Mouse (Mus musculus) midbrain, embryonic 16.5 days (tissue): ENCODE measurements around the gene Cpz. TPM values are rescaled to one million over a fixed set of nuclear protein-coding genes. Genes with fewer than 3 reads are reported as not detected.

ENCODE experiments used
- ATAC-seq: fragments of 200-750 bp; cut with Nextera tagmentation; 2 replicates; pipeline ENCODE4 v1.8.0; 2017; ENCODE audit warnings: moderate TSS enrichment
- H3K27ac ChIP-seq: fragments of 300-500 bp; sonication (generic); 2 replicates; pipeline ENCODE4 v1.5.1; 2014; ENCODE audit warnings: mild to moderate bottlenecking, low read length, mixed read lengths
- H3K27me3 ChIP-seq: fragments of 300-500 bp; sonication (generic); 2 replicates; pipeline ENCODE4 v1.6.1; 2014; ENCODE audit warnings: low read depth, low read length, mixed read lengths; ENCODE audit not compliant: control insufficient read depth, insufficient read depth
- H3K36me3 ChIP-seq: fragments of 300-500 bp; sonication (generic); 2 replicates; pipeline ENCODE4 v1.6.1; 2014; ENCODE audit warnings: mild to moderate bottlenecking, low read length, moderate library complexity, mixed read lengths; ENCODE audit not compliant: control insufficient read depth, insufficient read depth
- H3K4me1 ChIP-seq: fragments of 300-500 bp; sonication (generic); 2 replicates; pipeline ENCODE4 v1.6.1; 2014; ENCODE audit warnings: mild to moderate bottlenecking, low read length, mixed read lengths; ENCODE audit not compliant: control insufficient read depth, insufficient read depth
- H3K4me2 ChIP-seq: fragments of 300-500 bp; sonication (generic); 2 replicates; pipeline ENCODE4 v1.6.1; 2014; ENCODE audit warnings: mild to moderate bottlenecking, low read length, mixed read lengths
- H3K4me3 ChIP-seq: fragments of 300-500 bp; sonication (generic); 2 replicates; pipeline ENCODE4 v1.5.1; 2014; ENCODE audit warnings: low read depth, mild to moderate bottlenecking, low read length, moderate library complexity, mixed read lengths
- H3K9ac ChIP-seq: fragments of 300-500 bp; sonication (generic); 2 replicates; pipeline ENCODE4 v1.6.1; 2014; ENCODE audit warnings: low read depth, low read length, mixed read lengths
- H3K9me3 ChIP-seq: fragments of 300-500 bp; sonication (generic); replicated peaks from 2 replicates; pipeline ENCODE4 v1.6.1; 2014; ENCODE audit warnings: mild to moderate bottlenecking, low read length, mixed read lengths; ENCODE audit not compliant: control insufficient read depth, poor library complexity, severe bottlenecking
- WGBS: fragments of 180-500 bp; shearing (Covaris S2); extraction: QIAGEN DNeasy Blood & Tissue Kit; methylation state at CpG from one replicate; pipeline ENCODE4 v1.1.7; 2014; 5-methylcytosine and 5-hydroxymethylcytosine counted together
- polyA plus RNA-seq: library from polyadenylated mRNA; unstranded; fragments of >200 nt; fragmentation: Nextera tagmentation; extraction: Ambion mirVana; gene quantifications from 2 replicates; pipeline ENCODE4 v1.2.1, GENCODE M21; 2015

Gene Cpz
- polyA plus RNA-seq, 1 experiment from 2014 or later: 1.5 TPM

DNA sequence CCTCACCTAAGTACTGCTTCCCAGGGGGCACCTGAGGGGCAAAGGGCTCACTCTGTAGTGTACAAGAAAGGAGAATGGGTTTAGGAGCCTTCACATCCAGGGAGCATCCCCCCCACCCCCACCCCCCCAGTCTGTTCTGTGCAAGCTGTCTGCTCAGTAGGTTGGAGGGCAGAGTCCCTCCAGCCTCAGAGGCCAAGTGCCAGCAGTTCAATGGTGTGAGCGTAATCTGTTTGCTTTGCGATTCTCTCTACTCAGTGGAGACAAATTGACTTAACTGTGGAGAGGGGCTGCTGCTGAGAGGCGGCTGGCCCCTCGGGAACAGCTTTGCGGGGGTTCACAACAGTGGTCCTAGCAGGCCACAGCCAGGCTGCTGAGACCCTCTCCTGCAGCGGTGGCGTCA lies 28.2 kb downstream of the Cpz start:
- WGBS: 32% methylated on average over 7 of the region's 7 CpGs
- H3K9me3 ChIP-seq: no peaks in the 10 kb centered on the region
- no peak overlapping the region for H3K4me2 ChIP-seq
- no peak overlapping the region for H3K9ac ChIP-seq
- no peak for ATAC-seq
- H3K4me1 ChIP-seq: no peaks in the 10 kb centered on the region; the same call in 1 of the 2 replicates
- no peaks in the 10 kb centered on the region for H3K27me3 ChIP-seq
- H3K36me3 ChIP-seq: no peaks in the 10 kb centered on the region
- H3K4me3 ChIP-seq: no peak overlapping the region
- no peak overlapping the region for H3K27ac ChIP-seq

GRCm38 (mm10) chr5:35495989-35496388 lies 29.5 kb downstream of the Cpz start:
- no peaks in the 10 kb centered on the region for H3K27me3 ChIP-seq
- H3K36me3 ChIP-seq: no peaks in the 10 kb centered on the region
- 16% methylated on average over 5 of the region's 5 CpGs for WGBS
- H3K9me3 ChIP-seq: no peaks in the 10 kb centered on the region
- H3K9ac ChIP-seq: no peak overlapping the region
- H3K4me1 ChIP-seq: no peaks in the 10 kb centered on the region; the same call in 1 of the 2 replicates
- H3K4me2 ChIP-seq: no peak overlapping the region
- no peak overlapping the region for H3K27ac ChIP-seq
- ATAC-seq: no peak
- H3K4me3 ChIP-seq: no peak overlapping the region

- H3K4me2 ChIP-seq: no peak overlapping the region
- no peak for ATAC-seq
- H3K4me3 ChIP-seq: no peak overlapping the region
- WGBS: 26% methylated on average over 8 of the region's 8 CpGs
- no peaks in the 10 kb centered on the region for H3K27me3 ChIP-seq
- H3K27ac ChIP-seq: no peak overlapping the region
- H3K4me1 ChIP-seq: no peaks in the 10 kb centered on the region; the same call in 1 of the 2 replicates
- H3K9ac ChIP-seq: no peak overlapping the region
- no peaks in the 10 kb centered on the region for H3K36me3 ChIP-seq
- H3K9me3 ChIP-seq: no peaks in the 10 kb centered on the region
Observed at GRCm38 (mm10) chr5:35494773-35495390, 30.6 kb downstream of the Cpz start.

GRCm38 (mm10) chr5:35493770-35494169 lies 31.7 kb downstream of the Cpz start:
- WGBS: 89% methylated on average over 12 of the region's 12 CpGs
- Histone ChIP-seq H3K9ac (no peak overlapping the region), H3K27ac (no peak overlapping the region), H3K36me3 (no peaks in the 10 kb centered on the region), H3K4me3 (no peak overlapping the region), H3K4me2 (no peak overlapping the region), H3K9me3 (no peaks in the 10 kb centered on the region), H3K27me3 (no peaks in the 10 kb centered on the region), H3K4me1 (no peaks in the 10 kb centered on the region; the same call in 1 of the 2 replicates)
- ATAC-seq: no peak

DNA sequence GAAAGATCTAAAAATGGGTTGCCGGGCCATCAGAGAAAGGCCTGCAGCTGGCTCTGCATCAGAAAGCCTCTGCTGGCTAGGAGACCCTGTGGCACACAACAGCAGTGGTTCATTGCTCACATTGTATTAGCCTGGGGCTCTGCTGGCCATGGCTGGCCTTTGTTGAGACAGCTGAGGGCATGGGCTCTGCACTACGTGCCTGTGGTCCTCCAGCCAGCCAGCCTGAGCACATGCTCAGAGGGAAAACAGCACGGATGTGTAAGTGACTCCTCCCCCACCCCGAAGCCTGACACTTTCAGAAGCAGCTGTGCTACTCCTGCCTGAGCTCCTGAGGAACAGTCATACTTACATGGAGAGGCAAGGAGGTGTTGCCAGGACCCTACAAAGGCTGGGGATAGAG lies 46.0 kb downstream of the Cpz start:
- Histone ChIP-seq H3K27ac (no peak overlapping the region), H3K4me3 (no peak overlapping the region), H3K4me2 (no peak overlapping the region), H3K9ac (no peak overlapping the region), H3K4me1 (no peaks in the 10 kb centered on the region; the same call in 1 of the 2 replicates), H3K27me3 (no peaks in the 10 kb centered on the region), H3K36me3 (no peaks in the 10 kb centered on the region), H3K9me3 (no peaks in the 10 kb centered on the region)
- WGBS: 41% methylated on average over 4 of the region's 4 CpGs
- ATAC-seq: no peak

DNA sequence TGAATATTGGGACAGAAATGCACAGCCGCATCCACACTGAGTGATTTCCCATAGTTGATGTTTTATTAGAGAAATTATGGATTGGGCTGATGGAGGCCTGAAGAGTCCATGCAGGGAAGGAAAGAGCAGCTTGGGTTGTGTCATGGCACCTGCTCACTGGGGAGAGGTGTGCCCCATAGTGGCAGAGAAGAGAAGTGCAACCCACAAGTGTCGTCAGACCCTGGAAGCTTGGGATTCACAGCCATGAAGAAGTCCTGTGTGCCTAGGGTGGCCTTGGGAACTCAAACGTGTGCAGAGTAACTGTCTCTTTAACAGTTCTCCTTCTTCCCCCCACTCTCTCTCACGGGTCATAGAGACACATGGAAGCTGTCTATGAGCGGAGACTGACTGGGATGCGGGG lies 50.3 kb downstream of the Cpz start:
- 44% methylated on average over 6 of the region's 6 CpGs for WGBS

DNA sequence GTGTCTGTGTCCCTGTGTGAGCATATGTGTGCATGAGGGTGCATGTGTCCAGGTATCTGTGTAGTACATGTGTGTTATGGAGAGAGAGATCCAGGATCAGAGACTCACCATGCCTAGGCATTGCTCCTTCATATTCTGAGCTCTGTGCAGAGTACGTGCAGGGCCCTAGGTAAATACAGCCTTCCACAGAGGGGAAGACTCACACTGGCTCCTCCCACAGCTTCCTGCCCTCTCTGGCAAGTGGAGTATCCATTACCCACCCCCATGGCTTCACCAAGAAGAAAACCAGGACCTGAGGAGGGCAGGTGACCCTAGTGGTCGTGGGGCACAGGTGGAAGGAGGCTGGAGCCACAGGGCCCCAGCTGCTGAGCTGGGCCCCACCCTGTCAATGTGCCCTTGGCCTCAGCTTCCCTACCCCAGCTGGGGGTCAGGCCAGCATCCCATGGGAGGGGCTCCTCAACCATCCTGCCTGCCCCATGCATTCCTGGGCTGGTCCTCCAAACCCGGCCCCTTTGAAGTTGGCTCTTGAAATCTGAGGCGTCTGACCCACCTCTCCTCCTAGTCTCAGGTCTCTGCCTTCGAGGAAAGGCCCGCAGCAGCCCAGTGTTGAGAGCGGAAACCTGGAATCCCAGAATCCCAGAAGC lies 54.5 kb downstream of the Cpz start:
- Histone ChIP-seq H3K9ac (no peak overlapping the region), H3K9me3 (no peaks in the 10 kb centered on the region), H3K36me3 (no peaks in the 10 kb centered on the region), H3K4me3 (no peak overlapping the region), H3K27me3 (no peaks in the 10 kb centered on the region), H3K27ac (no peak overlapping the region), H3K4me1 (peaks cover under 1% of the 10 kb centered on the region; the same call in 1 of the 2 replicates), H3K4me2 (no peak overlapping the region)
- 56% methylated on average over 7 of the region's 7 CpGs for WGBS
- no peak for ATAC-seq

More for the DNA sequence above, 50.3 kb downstream of the Cpz start:
- H3K4me3 ChIP-seq: no peak overlapping the region
- H3K9ac ChIP-seq: no peak overlapping the region
- H3K9me3 ChIP-seq: no peaks in the 10 kb centered on the region
- H3K27ac ChIP-seq: no peak overlapping the region
- H3K4me2 ChIP-seq: no peak overlapping the region
- H3K4me1 ChIP-seq: no peaks in the 10 kb centered on the region; the same call in 1 of the 2 replicates
- no peaks in the 10 kb centered on the region for H3K36me3 ChIP-seq
- ATAC-seq: no peak
- no peaks in the 10 kb centered on the region for H3K27me3 ChIP-seq

DNA sequence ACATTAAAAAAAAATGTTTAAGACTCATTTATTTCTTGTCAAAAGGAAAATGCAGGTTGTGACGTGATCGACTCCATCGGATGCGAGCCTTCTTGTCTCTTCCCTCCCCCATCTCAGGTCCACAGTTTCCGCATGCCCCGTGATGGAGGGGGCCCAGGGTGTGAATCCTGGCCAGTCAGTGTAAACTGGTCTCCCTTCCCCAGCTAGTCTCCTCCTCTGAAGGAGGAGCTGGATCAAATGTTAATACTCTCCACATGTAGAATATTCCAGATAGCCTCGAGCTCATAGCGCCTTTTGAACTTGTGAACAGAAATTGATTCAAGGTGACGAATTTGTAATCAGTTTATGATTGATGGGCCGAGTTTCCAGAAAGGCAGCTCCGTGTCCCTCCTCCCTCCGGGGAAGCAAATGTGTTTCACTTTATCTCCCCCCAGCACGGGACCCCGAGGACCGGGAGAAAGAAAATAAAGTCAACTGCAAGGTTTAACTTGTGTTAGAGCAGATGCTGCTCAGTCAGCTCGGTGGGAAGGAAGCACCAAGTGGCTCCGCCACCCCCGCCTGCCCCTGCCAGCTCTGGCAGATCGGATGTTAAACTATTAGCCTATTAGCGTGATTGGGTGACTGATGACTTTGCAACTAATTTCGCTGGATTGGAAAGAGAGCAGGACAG lies 59.4 kb downstream of the Cpz start:
- Histone ChIP-seq H3K4me1 (peaks cover 2% of the 10 kb centered on the region; the same call in 1 of the 2 replicates), H3K9ac (no peak overlapping the region), H3K27ac (no peak overlapping the region), H3K9me3 (no peaks in the 10 kb centered on the region), H3K4me2 (0 out of 2 replicates have a peak overlapping the region, but pooled peaks have one; percentile 3), H3K4me3 (no peak overlapping the region), H3K27me3 (no peaks in the 10 kb centered on the region), H3K36me3 (no peaks in the 10 kb centered on the region)
- no peak for ATAC-seq
- 59% methylated on average over 21 of the region's 21 CpGs for WGBS

DNA sequence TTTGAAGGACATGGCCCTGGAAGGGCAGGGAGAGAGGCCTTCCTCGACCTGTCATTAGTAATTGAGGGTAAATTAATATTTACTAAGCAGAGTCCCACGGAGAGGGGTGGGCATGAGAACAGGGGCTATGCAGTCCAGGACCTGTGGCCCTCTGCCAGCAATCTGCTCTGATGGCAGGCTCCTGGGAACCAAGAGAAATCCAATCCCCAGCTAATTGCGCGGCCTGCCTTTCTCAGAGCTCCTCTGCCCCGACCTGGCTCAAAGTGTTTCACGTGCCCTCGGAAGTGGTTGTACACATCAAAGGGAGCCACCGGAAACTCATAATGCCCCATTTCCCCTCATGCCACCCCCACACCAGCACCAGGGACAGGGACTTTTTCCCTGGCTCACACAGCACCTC lies 63.4 kb downstream of the Cpz start:
- Histone ChIP-seq H3K4me1 (peaks cover 2% of the 10 kb centered on the region; the same call in 1 of the 2 replicates), H3K9ac (no peak overlapping the region), H3K9me3 (no peaks in the 10 kb centered on the region), H3K36me3 (no peaks in the 10 kb centered on the region), H3K27me3 (no peaks in the 10 kb centered on the region), H3K4me2 (no peak overlapping the region), H3K27ac (no peak overlapping the region), H3K4me3 (no peak overlapping the region)
- ATAC-seq: no peak
- WGBS: 64% methylated on average over 8 of the region's 8 CpGs
